Mouse (Mus musculus) cerebellum, postnatal 36 days (tissue): ENCODE data around the gene Zfp36l3.
"Not testable (repeated sequence)": the region's sequence is repeated elsewhere in the genome, so short reads cannot be mapped to it uniquely, and the experiment has no call there.

Experiments
- DNase-seq, 2 experiments: peaks; one replicate each; pipeline ENCODE4 v3.0.0; 2021 to 2022; ENCODE audit warnings: mixed read lengths in 2 of 2

The Zfp36l3 gene

DNA sequence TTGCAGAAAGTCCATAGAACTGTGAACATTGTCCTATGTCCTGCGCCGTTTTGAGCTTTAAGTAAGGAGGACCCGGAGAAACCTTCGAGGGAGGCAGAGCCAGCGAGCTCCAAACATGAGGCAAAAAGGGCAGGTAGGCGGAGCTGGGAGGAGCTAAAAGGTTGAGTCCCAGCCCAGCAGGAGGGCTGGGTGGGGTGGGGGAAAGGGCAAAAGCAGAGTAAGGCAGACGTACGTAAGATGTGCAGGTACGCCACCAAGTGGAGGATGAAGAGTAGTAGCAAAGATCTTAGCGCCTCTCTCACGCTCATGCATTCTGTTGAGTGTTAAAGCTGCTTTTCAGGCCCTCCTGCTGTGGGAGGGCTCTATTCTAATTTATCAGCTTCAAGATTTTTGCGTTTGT, at the start of gene Zfp36l3:
Zfp36l3 (minus strand) TSS at position 119 of the 400 bp plus-strand sequence.
- no peak for DNase-seq

DNA sequence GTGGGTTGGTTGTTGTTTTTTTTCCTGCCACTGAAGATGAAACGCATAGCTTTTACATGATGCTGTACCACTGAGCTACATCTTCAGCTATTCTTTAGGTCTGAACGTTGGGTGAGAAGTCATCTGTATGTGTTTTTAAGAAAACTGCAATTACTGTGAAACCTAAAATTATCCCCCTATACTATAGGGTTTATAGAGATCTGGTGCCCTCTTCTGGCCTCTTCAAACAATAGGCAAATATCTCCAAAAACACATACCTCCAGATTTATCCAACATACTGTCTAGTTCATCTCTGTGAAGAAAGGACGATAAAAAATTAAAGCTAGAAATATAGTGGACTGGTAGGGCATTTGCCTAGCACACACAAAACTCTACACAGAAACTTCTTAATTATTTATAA, 22.9 kb upstream of the Zfp36l3 start:
- DNase-seq: no peak

DNA sequence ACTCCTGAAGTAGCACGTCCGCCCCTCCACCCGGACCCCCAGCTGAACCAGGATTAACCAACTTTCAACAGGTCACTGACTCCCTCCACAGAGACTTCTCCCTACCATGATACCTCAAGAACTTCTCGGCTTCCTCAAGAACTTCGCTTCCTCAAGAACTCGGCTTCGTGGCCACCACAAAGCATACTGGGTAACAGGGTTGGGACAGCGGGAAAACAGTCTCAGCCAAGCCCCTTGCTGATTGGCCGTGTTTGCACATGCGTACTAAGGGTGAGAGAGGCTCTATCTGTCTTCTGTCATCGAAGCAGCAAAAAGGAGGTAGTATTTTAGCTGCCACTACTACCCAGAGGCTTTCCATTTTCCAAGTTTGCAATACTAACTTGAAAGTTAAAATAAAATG, 21.3 kb upstream of the Zfp36l3 start, which contains the start of gene Xlr:
Xlr (minus strand) TSS at position 188 of the 400 bp plus-strand sequence.
- DNase-seq: not testable (repeated sequence)

- DNase-seq: no peak
Measured at GRCm38 (mm10) chrX:53757736-53758135, 18.5 kb downstream of the Zfp36l3 start, which contains the start of gene 1700013H16Rik. 1700013H16Rik (minus strand) TSS chrX:53757831.

- no peak for DNase-seq
Measured at GRCm38 (mm10) chrX:53752851-53753250, 23.3 kb downstream of the Zfp36l3 start.

- no peak for DNase-seq
Measured at GRCm38 (mm10) chrX:53728967-53729366, 47.2 kb downstream of the Zfp36l3 start.

GRCm38 (mm10) chrX:53724596-53724995, 51.6 kb downstream of the Zfp36l3 start, which contains the start of gene 4930502E18Rik:
4930502E18Rik (plus strand) TSS chrX:53724826.
- no peak for DNase-seq
